26 mouse cellular contexts compared by ENCODE assay signal in the genomic region with DNA sequence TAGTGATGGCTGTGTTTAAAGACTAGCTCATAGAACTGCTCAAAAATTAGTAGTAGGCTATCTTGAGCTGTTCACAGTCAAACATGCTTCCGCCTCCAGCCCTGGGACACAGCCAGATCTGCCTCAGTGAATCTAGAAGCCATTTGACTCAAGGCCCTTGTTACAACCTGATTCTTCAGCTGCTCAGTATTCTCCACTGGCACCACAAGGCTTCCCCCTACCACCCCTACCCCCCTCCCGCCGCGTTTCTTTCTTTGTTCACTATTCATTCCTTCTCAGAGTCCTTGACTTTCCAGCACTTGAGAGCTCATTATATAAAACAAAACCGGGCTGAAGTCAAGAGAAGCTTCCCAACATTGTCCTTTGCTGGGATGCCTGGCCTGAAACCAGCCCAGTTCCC.
DNase-seq lines count a peak whose midpoint lies in the region; ATAC-seq and TF ChIP-seq lines count a peak whose summit lies in the region.
"Had no signal": no experiment of that assay in that cellular context is flagged by ENCODE, and none has a peak within 500 bp of the region (broad histone marks: within the 10 kb centered on the region; RNA-seq: fewer than 3 reads in every experiment).

No protein-coding gene starts in this region.

- no peak for DNase-seq in forebrain, postnatal 0 days
- DNase-seq in midbrain, embryonic 14.5 days, result peak; percentile 30
- no peak for DNase-seq in midbrain, embryonic 10.5 days (ENCODE audit: low spot score)
- peak; percentile 14 for DNase-seq in ZHBTc4 (ENCODE audit: low read depth, low spot score)
- DNase-seq in kidney, postnatal 10 days, result no peak
- DNase-seq in layer of hippocampus, postnatal 25 days (ENCODE audit: extremely low spot score in 1 of 2, low spot score in 1 of 2), result no peak
- DNase-seq: cerebellum, adult 8-10 months; cerebellum, postnatal 36 days; embryo, embryonic 11 days; gastrocnemius, postnatal 25 days; heart, adult 2 months; heart, postnatal 14 days; kidney, adult 11 months; layer of hippocampus, adult 9-11 months; lung, postnatal 10 days; thymus, adult 2 months had no signal

- H3K27ac ChIP-seq in forebrain, postnatal 0 days (ENCODE audit: low read depth, low read length), result no peak overlapping the region
- H3K27ac ChIP-seq in forebrain, embryonic 16.5 days (ENCODE audit: low read length), result no peak overlapping the region
- H3K27ac ChIP-seq in midbrain, embryonic 14.5 days (replicated peaks; ENCODE audit: low read depth, low read length), result no peak overlapping the region
- H3K27ac ChIP-seq in midbrain, embryonic 10.5 days (replicated peaks), result no peak overlapping the region
- no peak overlapping the region for H3K27ac ChIP-seq in hindbrain, embryonic 15.5 days (replicated peaks)
- H3K27ac ChIP-seq: embryonic facial prominence, embryonic 13.5 days; forebrain, embryonic 12.5 days; heart, adult 2 months; heart, embryonic 13.5 days; left cerebral cortex, adult 2 months; limb, embryonic 10.5 days; stomach, embryonic 15.5 days had no signal

- H3K4me2 ChIP-seq in forebrain, postnatal 0 days (ENCODE audit: low read depth), result no peak overlapping the region
- no peak overlapping the region for H3K4me2 ChIP-seq in forebrain, embryonic 16.5 days (ENCODE audit: low read length)
- no peak overlapping the region for H3K4me2 ChIP-seq in midbrain, embryonic 14.5 days (ENCODE audit: low read length)
- no peak overlapping the region for H3K4me2 ChIP-seq in hindbrain, embryonic 15.5 days
- H3K4me2 ChIP-seq: embryonic facial prominence, embryonic 13.5 days; forebrain, embryonic 12.5 days; heart, embryonic 13.5 days; stomach, embryonic 15.5 days had no signal

- no peaks in the 10 kb centered on the region for H3K4me1 ChIP-seq in forebrain, postnatal 0 days (ENCODE audit: insufficient read depth)
- H3K4me1 ChIP-seq in forebrain, embryonic 16.5 days (replicated peaks; ENCODE audit: control insufficient read depth, insufficient read depth, low read length), result no peaks in the 10 kb centered on the region
- H3K4me1 ChIP-seq in midbrain, embryonic 14.5 days (ENCODE audit: control insufficient read depth, insufficient read depth, low read length), result no peaks in the 10 kb centered on the region
- H3K4me1 ChIP-seq in midbrain, embryonic 10.5 days, result peaks cover 6% of the 10 kb centered on the region; the same call in 1 of the 2 replicates
- no peaks in the 10 kb centered on the region for H3K4me1 ChIP-seq in hindbrain, embryonic 15.5 days (replicated peaks)
- H3K4me1 ChIP-seq: embryonic facial prominence, embryonic 13.5 days; forebrain, embryonic 12.5 days; heart, embryonic 13.5 days; stomach, embryonic 15.5 days had no signal

- no peaks in the 10 kb centered on the region for H3K9me3 ChIP-seq in forebrain, postnatal 0 days (ENCODE audit: low read length)
- H3K9me3 ChIP-seq in forebrain, embryonic 16.5 days (ENCODE audit: control insufficient read depth, low read length), result no peaks in the 10 kb centered on the region
- H3K9me3 ChIP-seq in midbrain, embryonic 14.5 days (ENCODE audit: control insufficient read depth, low read length), result no peaks in the 10 kb centered on the region
- no peaks in the 10 kb centered on the region for H3K9me3 ChIP-seq in midbrain, embryonic 10.5 days (replicated peaks)
- H3K9me3 ChIP-seq in hindbrain, embryonic 15.5 days, result no peaks in the 10 kb centered on the region
- H3K9me3 ChIP-seq: embryonic facial prominence, embryonic 13.5 days; forebrain, embryonic 12.5 days; heart, embryonic 13.5 days; limb, embryonic 10.5 days; stomach, embryonic 15.5 days had no signal

- H3K4me3 ChIP-seq in forebrain, postnatal 0 days (ENCODE audit: low read depth, low read length), result no peak overlapping the region
- no peak overlapping the region for H3K4me3 ChIP-seq in forebrain, embryonic 16.5 days (replicated peaks; ENCODE audit: low read length)
- H3K4me3 ChIP-seq in midbrain, embryonic 14.5 days (replicated peaks; ENCODE audit: low read depth, low read length), result no peak overlapping the region
- no peak overlapping the region for H3K4me3 ChIP-seq in midbrain, embryonic 10.5 days
- no peak overlapping the region for H3K4me3 ChIP-seq in hindbrain, embryonic 15.5 days
- H3K4me3 ChIP-seq: embryonic facial prominence, embryonic 13.5 days; erythroblast, embryonic 14.5 days; forebrain, embryonic 12.5 days; heart, adult 2 months; heart, embryonic 13.5 days; left cerebral cortex, adult 2 months; limb, embryonic 10.5 days; stomach, embryonic 15.5 days had no signal

- TF ChIP-seq CTCF in forebrain, postnatal 0 days (IDR thresholded peaks at IDR 0.05; ENCODE audit: low read depth), result no peak

- no peaks in the 10 kb centered on the region for H3K27me3 ChIP-seq in forebrain, postnatal 0 days (ENCODE audit: insufficient read depth, low read length)
- H3K27me3 ChIP-seq in forebrain, embryonic 16.5 days (replicated peaks; ENCODE audit: control insufficient read depth, insufficient read depth, low read length), result no peaks in the 10 kb centered on the region
- H3K27me3 ChIP-seq in midbrain, embryonic 14.5 days (ENCODE audit: control insufficient read depth, insufficient read depth, low read length), result no peaks in the 10 kb centered on the region
- H3K27me3 ChIP-seq in midbrain, embryonic 10.5 days (ENCODE audit: low read depth, poor library complexity, severe bottlenecking), result peaks cover 37% of the 10 kb centered on the region
- peaks cover 8% of the 10 kb centered on the region; the same call in 1 of the 2 replicates for H3K27me3 ChIP-seq in hindbrain, embryonic 15.5 days
- H3K27me3 ChIP-seq: stomach, embryonic 15.5 days had no signal

- H3K9ac ChIP-seq in forebrain, postnatal 0 days, result no peak overlapping the region
- no peak overlapping the region for H3K9ac ChIP-seq in forebrain, embryonic 16.5 days (replicated peaks; ENCODE audit: low read depth, low read length)
- H3K9ac ChIP-seq in midbrain, embryonic 14.5 days (replicated peaks; ENCODE audit: low read length), result no peak overlapping the region
- H3K9ac ChIP-seq in hindbrain, embryonic 15.5 days, result no peak overlapping the region
- H3K9ac ChIP-seq: embryonic facial prominence, embryonic 13.5 days; forebrain, embryonic 12.5 days; heart, embryonic 13.5 days; stomach, embryonic 15.5 days had no signal

- 28% methylated on average over 5 of the region's 5 CpGs for WGBS in forebrain, postnatal 0 days
- 40% methylated on average over 5 of the region's 5 CpGs for WGBS in forebrain, embryonic 16.5 days
- 32% methylated on average over 5 of the region's 5 CpGs for WGBS in midbrain, embryonic 14.5 days
- 51% methylated on average over 5 of the region's 5 CpGs for WGBS in midbrain, embryonic 10.5 days
- WGBS in hindbrain, embryonic 15.5 days, result 38% methylated on average over 5 of the region's 5 CpGs

- 0 out of 2 replicates have a peak, but pooled peaks have one; percentile 18 for ATAC-seq in forebrain, postnatal 0 days
- ATAC-seq in forebrain, embryonic 16.5 days, result no peak
- ATAC-seq in midbrain, embryonic 14.5 days (ENCODE audit: low FRiP score, low TSS enrichment), result no peak
- peak; percentile 54; the same call in 1 of the 2 replicates for ATAC-seq in hindbrain, embryonic 15.5 days (ENCODE audit: low FRiP score, low read depth)
- ATAC-seq: CD4-positive, CD25-positive, alpha-beta regulatory T cell, adult 4 months had no signal

- H3K36me3 ChIP-seq in forebrain, postnatal 0 days (ENCODE audit: insufficient read depth), result no peaks in the 10 kb centered on the region
- H3K36me3 ChIP-seq in forebrain, embryonic 16.5 days (ENCODE audit: control insufficient read depth, insufficient read depth), result no peaks in the 10 kb centered on the region
- H3K36me3 ChIP-seq in midbrain, embryonic 14.5 days (ENCODE audit: control insufficient read depth, insufficient read depth, low read length), result no peaks in the 10 kb centered on the region
- no peaks in the 10 kb centered on the region for H3K36me3 ChIP-seq in midbrain, embryonic 10.5 days
- H3K36me3 ChIP-seq in hindbrain, embryonic 15.5 days, result no peaks in the 10 kb centered on the region
- H3K36me3 ChIP-seq: embryonic facial prominence, embryonic 13.5 days; forebrain, embryonic 12.5 days; heart, embryonic 13.5 days; limb, embryonic 10.5 days; stomach, embryonic 15.5 days had no signal

Comparison
In these comparisons a context has a peak if more than half of its experiments do, and no peak if none do; other contexts are left out.
1. ATAC-seq: peak in forebrain, postnatal 0 days (single experiment) and hindbrain, embryonic 15.5 days (single experiment); none in forebrain, embryonic 16.5 days (single experiment) and midbrain, embryonic 14.5 days (single experiment).
2. DNase-seq: peak in midbrain, embryonic 14.5 days (single experiment) and ZHBTc4 (single experiment); none in forebrain, postnatal 0 days (single experiment), midbrain, embryonic 10.5 days (single experiment), kidney, postnatal 10 days (single experiment) and layer of hippocampus, postnatal 25 days (0 of 2).